Mouse (Mus musculus) cerebellum, postnatal 14 days (tissue): ENCODE measurements around the gene Dag1.
"Not testable (repeated sequence)": the region's sequence is repeated elsewhere in the genome, so short reads cannot be mapped to it uniquely, and the experiment has no call there.

ENCODE experiments used
- DNase-seq, 2 experiments: peaks; one replicate each; pipeline ENCODE4 v3.0.0; 2021; ENCODE audit warnings: mixed read lengths in 2 of 2

Dag1 gene

DNA sequence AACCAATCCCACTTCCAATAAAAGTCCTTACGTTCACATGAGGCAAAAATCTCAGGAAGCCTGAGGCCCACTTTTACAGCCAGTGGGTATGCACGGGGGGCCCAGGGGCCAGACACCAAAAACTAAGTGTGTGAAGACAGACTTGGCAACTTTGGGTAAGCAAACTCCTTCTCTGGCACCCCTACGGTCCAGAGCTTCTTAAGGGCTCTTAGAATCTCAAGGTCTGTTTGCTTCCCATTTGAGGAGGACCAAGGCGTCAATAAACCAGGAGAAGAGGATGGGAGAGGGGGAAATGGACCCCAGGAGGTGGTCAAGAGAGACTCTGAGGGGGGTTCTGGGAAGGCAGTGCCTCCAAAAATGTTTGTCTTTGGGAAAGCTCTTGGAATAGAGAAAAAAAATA, 9.7 kb upstream of the Dag1 start:
- no peak for DNase-seq

DNA sequence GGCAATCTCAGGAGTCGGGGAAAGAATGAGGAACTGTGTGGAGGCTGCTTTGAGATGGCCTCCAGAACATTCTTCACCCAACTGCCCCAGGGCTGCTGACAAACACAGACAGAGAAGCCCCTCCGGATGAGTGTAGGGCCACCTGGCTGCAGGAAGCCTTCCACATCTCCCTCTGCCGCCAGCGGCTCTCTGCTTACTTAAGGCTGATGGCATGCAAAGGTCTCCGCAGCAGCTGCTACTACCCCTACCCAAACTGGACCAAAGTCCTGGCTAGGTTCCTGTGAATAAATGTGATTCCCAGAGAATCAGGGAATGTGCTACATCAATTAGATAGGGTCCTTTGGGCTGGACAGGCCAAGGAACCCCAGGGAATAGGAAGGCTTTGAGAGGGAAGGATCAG, 8.9 kb upstream of the Dag1 start:
- no peak for DNase-seq

DNA sequence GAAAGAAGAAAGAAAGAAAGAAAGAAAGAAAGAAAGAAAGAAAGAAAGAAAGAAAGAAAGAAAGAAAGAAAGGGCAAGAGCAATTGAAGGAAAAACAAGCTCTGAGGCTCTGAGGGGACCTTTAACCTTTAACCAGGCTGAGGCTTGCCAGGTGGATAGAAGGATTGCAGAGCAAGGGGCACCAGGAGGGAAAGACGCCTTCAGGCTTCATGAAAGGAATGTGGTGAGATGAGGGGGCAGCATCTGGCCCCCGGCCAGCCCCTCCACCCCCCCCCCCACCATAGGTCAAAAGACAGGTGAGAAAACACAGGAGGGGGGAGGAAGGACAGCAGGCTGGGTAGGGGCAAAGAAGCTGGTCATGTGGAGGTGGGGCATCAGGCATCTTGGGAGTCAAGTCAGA, 8.2 kb upstream of the Dag1 start:
- no peak for DNase-seq

DNA sequence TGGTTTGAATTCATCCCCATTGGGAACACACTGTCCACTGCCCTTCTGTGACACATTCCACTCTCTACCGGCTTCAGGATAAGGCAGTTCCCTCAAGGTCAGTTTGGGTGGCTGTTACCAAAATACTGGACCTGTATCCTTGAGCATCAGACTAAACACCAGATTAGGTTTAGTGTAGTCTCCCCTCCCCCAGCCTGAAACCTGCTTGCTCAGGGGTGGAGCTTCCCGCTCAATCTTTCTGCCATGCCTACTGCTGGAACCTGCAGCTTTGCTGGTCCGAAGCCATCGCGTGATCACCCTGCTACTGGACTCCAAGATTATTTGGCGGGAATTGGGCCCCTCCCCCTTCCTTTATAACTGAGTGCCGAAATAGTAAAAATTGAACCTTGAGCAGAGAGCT, 4.9 kb upstream of the Dag1 start:
- not testable (repeated sequence) for DNase-seq

DNA sequence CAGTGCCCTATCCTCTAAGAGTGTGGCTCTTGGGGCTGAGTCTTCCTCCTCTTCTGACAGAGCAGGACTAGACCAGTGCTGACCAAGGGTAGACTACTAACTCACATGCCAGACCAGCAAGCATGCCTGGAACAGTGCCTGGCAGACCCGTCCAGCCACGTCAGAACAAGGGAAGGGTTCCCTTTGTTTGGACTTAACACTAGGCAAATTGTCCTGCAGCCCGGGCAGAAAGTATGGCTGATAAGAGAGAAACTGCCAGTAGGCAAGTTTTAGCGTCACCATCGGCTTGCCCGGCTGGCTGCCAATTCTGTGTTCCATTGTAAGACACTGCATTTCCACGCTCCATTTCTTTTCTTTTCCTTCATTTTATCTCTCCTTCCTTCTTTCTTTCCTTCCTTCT, 3.9 kb upstream of the Dag1 start:
- peak in 1 of 2 experiments; percentile 12 for DNase-seq

DNA sequence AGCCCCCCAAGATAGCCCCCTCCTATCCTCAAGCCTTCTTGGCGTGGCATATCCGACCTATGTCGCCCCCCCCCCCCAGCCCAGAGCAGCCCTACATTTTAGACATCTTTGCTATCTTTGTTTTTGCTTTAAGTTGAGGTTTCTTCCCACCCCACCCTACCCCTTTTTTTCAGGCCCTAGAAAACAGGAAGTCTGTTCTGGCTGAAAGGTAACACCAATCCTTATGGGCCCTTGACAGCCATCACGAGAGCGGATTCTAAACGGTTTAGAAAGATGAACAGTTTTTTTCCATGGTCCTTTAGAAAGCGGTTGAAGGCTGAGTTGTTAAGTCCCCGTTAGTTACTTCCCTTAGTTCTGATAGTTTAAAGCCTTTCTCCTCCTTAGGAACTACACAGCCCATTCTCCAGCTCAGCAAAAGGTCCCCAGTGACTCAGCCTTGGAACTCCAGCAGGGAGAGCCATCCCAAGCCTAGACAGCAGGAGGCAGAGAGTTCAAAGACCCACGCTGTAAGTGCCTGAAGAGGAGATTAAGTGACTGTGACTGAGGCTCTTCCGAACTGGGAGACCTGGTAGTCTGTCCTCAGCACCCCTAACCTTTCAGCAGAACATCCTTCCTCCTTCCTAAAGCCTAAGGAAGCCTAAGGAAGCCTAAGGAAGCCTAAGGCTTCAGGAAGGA, 2.6 kb upstream of the Dag1 start:
- DNase-seq = no peak

DNA sequence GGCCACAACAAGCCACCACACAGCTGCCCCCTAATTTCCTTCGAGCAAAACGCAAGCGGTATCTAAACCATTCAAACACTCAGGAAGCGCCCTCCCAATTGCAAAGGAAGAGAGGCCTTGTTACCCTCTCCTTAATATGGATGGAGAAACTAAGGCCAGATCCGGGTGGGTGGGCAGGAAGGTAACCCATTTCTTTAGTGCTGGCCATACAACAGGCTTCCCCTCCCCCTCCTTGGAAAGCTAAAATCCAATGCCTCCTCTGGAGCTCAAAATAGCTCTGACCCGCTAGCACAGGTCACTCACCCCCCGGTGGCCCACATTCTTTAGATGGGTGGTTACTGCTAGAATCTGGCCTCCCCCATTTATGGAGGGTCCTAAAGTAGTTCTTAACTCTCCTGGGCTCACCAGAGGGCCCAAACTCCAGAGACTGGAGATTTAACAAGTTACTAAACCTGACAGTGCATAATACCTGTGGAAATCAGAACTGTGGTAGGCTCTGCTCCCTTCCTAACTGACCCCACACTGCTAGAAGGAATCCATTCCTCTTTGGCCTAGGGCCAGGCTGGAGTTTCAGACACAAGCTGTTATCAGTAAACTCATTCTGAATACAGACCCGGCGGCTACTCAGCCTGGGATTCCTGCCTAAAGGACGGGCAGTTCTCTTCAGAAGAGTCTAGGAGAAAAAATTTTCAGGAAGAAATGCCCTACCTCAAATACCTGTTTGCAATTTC, 598 bp upstream of the Dag1 start:
- DNase-seq = peak; percentile 55 to 61

DNA sequence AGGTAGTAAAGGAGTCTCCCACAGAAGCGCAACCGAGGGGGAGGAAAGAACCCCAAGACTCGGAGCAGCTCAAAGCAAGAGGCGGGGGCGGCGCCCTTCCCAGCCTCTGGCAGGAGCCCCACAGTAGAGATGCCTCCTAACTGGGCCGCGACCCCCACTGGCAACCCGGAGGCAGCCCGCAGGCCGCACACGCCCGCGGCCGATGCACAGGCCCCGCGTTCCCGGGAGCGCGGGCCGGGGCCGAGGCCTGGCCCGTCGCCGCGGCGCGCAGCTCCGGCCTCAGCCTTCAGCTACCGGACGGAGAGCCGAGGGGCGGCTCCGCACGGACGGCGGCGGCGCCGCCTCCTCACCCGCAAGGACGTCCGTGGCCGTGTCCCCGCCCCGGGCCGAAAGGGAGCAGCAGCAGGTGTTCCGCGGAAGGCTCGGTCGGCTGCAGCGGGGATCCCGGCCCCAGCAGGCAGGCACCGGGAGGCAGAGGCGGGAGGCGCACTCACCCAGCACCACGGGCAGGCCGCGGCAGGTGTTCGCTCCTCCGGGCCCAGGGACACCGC, 552 bp downstream of the Dag1 start:
- DNase-seq = peak in 1 of 2 experiments; percentile 52

DNA sequence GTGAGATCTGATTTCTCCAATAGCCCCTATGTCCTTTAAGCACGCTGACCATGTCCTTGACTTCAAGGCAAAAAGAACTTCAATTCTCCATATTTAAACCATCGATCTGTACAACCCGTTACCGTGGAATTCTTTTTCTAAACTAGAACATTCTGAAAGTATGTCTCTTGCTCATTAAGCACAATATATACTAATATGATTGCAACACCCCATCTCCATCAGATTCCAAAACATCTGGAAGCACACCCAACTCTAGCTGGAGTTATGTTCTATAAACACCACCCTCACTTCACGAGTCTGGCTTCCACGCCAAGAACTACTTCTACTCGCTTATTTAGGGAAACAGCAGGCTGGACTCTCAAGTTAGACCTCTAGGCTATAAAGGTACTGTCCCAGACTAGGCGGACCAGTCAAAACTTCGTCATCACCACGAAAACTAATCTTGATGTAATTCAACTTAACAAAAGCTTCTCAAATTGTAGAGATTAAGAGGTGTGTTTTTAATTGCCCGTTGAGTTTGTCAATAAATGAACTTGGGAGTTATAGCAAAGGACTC, 1.2 kb downstream of the Dag1 start:
- no peak for DNase-seq

DNA sequence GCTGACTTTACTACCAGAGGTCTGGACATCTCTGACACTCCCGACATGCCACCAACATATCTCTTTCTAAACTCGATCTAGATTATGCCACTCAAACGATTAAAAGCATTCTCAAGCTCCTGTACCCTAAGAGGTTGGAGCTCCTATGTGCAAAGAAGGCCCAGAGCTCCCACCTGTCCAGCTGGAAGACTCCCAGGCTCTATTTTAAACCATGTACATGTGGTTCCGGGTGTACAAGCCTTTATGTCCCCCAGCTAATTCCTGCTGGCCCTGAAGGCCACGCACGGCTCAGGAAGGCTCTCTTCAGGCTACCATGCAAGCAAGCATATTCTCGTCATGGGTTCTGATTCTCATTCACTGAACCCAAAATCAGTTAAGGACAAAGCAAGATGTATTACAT, 1.9 kb downstream of the Dag1 start:
- no peak for DNase-seq

DNA sequence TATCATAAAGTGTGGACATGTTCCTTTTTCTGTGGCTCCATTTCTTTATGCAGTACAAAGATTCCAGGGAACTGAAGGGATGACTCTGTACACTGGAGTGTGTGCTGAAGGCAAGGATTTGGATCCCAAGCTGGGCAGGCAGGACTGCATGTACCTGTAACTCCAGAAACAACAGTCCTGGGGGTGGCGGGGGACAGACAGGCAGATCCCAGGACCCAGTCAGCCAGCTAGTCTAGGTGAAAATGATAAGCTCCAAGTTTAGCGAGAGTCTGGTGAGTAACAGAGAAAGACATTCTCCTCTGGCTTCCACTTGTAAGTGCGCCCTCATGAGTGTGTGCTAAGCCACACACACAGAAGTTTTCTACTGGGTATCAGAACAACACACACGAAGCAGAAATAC, 3.2 kb downstream of the Dag1 start:
- DNase-seq = no peak

DNA sequence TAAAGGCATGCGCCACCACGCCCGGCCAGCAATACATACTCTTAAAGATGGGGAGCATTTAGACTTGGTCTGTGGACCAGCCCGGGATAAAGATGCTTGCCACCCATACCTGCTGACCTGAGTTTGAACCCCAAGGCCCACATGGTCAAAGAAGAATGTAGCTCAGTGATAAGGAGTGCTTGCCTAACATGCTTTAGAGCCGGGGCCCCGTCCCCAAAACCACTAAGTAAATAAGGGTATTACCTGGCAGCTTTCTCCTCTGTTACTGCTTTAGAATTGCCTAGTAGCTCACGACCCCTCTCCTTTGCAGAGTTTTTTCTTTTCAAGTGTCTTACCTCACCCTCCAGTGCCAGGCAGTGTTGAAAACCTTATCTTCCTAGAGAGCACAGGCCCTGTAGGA, 11.0 kb downstream of the Dag1 start:
- no peak for DNase-seq

DNA sequence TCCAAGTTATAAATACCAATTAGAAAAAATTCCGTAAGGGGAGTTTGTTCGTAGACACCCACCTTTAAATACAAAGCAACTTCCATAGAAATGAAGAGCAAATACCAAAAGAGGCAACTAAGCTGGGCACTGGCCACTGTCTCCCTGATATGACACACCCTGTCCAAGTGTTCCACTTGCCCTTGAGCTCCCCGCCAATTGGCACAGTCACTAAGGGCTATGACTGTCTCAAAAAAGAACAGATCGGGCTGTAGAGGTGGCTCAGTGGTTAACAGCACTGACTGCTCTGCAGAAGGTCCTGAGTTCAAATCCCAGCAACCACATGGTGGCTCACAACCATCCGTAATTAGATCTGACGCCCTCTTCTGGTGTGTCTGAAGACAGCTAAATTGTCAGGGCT, 11.9 kb downstream of the Dag1 start:
- DNase-seq = no peak

DNA sequence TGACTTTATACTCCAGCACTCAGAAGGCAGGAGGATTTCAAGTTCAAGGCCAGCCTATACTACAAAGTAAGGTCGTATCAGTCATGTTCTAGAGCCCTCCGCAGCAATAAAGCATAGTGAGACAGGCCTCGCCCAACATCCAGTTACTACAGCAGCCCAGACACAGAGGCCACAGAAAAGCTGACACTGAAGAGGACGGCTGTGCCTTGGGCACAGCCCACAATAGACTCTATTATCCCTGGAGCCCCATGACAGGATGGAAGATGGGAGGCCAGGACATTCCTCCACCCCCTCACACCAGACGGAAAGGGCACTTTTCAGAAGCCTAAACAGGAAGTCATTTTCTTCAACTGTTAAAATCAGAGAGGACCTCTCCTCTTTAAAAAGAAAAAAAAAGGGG, 14.8 kb downstream of the Dag1 start:
- DNase-seq = no peak

DNA sequence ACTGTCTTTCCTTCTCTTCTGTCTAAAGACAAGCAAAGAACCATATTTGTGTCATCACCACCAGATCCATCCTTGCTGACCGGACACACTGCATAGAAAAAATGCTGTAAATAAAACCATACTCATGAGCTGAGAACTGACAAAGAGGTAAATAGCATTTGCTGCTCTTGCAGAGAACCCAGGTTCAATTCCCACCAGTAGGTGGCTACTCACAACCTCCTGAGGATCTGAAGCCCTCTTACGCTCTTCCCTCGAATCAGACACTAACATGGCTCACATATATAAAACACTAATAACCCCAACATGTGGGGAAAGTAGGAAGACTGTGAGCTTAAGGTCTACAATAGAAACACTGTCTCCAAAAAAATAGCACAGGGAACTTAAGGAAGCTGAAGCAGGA, 18.8 kb downstream of the Dag1 start:
- no peak for DNase-seq

DNA sequence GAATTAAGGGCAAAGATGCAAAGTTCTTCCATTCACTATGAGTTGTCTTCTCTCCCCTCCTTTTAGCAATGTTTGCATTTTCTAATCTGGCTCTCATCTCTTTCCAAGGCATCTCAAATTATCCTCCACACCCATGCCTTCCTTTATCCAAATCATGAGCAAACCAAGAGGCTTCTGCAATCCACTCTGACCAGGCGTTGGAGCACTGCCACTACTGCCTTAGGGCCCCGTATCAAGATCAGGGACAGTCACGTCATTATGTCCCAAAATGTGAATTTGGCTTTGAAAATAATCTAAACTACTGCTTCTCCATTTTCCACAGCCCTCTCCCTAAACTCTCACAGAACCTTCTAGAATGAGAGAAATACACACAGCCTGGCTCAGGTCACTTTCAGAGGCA, 19.2 kb downstream of the Dag1 start:
- DNase-seq = no peak

DNA sequence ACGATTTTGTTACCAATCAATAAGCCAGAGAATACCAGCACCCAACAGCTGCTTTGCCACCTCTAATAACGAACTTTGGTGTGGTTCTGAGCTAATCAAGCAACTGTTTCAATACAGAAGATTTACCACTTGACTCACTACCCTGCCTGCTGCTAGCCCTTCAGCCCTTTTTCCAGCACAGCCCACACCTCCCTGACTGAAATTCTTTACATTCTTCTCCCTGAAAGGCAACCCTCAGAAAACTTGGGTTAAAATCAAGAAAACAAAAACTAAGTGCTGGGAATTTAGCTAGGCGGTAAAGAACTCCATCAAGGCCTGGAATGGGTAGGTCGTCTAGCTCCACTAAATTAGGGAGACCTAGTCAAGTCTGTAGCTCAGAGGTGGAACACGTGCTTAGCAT, 23.8 kb downstream of the Dag1 start:
- no peak for DNase-seq

DNA sequence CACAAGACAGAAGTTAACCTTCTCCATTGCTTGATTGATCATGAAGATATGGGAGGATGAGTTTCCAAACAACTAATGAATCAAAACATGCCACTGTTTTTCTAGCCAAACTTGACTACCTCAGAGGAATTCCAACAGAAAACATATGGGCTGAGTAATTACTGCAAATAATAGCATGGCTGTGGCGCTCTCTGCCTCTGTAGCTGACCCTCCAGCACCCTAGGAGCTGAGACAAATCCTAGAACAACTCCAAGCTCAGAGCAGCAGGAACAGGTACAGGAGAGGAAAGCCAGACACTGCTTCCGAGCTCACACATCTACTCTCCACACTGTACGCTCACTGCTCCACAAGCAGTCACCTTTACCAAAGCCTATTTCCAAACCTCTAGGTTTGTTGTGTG, 24.9 kb downstream of the Dag1 start:
- DNase-seq = no peak

DNA sequence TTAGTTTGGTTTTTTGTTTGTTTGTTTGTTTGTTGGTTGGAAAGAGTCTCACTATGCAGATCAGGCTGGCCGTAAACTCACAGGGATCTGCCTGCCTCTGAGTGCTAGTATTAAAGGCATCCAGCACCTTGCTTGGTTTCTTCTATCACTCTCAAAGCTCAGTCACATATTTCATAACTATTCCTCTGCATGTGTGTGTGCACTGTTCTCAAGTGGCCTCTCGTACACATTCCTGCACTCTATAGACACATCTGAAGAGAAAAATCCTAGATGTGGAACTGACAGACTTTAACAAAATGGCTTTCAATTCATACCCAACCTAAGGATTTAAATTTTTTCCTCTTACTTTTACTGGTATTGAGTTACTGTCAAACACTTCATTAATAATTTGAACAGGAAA, 25.4 kb downstream of the Dag1 start:
- DNase-seq = no peak

DNA sequence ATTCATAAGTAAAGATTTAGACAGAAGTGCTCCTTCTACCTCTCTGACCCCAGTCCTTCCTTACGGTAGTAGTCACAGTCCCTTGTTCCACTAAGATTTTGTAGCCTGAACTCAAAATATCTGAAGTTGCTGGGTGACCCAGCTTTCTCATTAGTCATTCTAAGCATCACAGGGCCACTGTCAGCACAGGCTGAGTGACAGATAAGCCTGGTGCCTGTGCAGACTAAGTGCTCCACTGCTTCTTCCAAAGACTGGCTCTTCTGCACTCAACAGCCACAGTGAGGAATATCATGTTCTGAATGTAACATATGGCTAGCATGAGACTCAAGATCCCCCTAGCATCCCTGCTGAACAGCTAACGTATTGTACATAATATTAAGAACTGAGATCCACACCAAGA, 29.1 kb downstream of the Dag1 start:
- DNase-seq = no peak

DNA sequence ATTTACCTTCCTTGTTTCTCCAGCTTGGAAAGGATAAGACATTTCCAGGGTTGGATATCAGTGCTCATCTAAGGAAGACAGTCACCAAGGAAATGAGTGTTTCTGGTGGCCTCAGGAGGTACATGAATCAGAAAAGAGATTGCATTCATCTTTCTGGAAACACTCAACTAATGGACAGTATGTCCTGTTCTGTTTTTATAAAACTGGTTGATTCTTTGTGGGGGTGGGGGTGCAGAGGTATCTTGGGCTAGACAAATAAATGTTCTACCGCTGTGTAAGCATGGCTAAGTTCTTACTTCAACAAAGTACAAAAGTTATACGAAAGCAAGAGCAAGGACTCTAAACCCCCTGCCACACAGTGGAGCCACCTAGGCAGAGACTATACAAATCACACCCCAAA, 30.9 kb downstream of the Dag1 start:
- DNase-seq = no peak

DNA sequence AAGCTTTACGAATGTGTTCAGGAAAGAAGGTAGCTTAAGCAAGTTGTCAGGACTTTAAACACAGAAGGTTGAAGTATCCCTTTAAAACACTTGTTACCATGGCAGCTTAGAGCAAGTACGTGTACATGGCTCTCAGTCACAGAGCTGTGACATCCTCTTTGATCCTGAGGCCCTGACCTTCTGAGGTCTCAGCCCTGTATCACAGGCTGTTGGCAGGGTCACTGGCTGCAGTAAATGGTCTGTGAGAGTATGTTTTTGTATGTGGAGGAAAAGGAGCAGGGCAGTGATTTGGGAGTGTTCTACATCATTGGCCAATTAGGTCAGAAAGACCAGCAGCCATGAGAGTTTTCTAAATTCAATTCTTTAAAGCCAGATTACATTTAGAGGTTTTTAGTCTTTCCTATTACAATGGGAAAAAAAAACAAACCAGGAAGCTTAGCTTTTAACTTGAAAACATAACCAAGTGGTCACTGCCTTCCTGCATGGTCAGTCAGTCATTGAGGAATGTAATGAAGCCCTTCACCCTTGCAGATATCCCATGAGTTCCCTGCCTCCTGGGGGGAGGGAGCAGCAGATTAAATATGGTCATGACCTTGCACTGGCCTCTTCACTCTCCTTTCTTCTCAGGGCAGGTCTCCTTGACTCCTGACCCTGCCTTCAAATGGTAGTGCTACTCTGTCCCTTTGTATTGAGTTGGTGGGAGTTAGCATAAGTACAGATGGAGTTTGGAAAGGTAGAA, 35.7 kb downstream of the Dag1 start:
- DNase-seq = no peak

DNA sequence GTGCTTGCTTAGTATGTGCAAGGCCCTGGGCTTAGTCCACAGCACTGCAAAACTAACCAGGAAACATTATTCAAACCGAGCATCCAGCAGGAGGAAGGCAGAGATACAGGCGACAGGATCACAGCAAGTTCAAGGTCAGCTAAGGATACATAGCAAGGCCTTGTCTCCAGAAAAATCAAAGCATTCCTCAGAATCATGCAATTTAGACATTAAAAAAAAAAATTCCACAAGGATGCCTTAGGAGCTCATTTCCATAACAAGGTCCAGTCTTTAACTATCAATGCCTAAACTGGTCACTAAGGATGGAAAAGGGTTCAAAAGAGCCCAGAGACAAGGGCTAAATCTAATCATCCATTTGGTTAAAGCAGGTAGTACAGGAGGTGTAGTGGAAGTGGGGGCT, 38.6 kb downstream of the Dag1 start:
- DNase-seq = no peak

DNA sequence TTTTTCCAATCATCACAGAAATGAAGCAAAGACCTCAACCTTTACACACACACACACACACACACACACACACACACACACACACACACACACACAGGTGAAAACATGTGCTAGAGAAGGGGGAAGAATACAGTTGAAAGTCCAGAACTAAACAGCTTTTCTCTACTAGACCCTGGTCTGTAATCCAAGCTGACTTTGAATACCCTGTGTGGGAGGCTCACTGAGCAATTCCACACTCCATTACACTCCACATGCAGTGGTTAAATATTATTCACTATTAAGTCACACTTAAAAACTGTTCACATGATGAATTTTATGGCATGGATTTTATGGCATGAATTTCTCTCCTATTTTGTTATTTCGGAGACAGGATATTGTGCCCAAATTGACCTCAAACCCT, 40.1 kb downstream of the Dag1 start:
- no peak for DNase-seq
